Mouse (Mus musculus) T-helper 17 cell (primary cell): ENCODE measurements around the gene Ldb2.

ENCODE experiments used
- in situ Hi-C, 2 experiments: fragments of 300-600 bp; cut with MboI, MseI; formaldehyde crosslinking; loops; 1 replicate in 1 of 2; 2 replicates in 1 of 2; pipeline ENCODE4 v1.15.1; 2025; ENCODE audit warnings: high pct_unique_total_duplicates in 2 of 2

Gene Ldb2

GRCm38 (mm10) chr5:44719872-44720271 lies 79.6 kb downstream of the Ldb2 start:
- in situ Hi-C loops, result no loop called here

- in situ Hi-C loops, result no loop called here
These were observed 85.0 kb downstream of the Ldb2 start for GRCm38 (mm10) chr5:44714508-44714907.

GRCm38 (mm10) chr5:44713181-44713789 lies 86.2 kb downstream of the Ldb2 start:
- in situ Hi-C loops, result no loop called here

GRCm38 (mm10) chr5:44711211-44711610 lies 88.3 kb downstream of the Ldb2 start:
- in situ Hi-C loops, result no loop called here

- in situ Hi-C loops, result no loop called here
These were observed 89.2 kb downstream of the Ldb2 start for GRCm38 (mm10) chr5:44710132-44710871.

DNA sequence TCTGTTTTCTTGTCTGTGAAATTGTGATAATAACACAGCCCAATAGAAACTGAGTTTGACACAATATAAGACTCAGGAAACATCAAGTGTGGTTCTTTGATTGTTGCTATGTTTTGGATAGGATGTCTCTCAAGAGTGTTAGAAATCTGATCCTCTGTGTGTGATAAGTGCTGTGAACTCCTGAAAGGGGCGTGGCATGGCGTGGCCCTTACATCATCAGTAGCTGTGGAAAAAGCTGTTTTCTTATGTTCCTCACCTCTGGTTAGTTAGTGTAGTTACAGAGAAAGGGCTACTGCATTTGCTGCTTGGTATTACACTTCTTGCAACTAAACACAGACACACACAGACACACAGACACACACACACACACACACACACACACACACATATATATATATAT lies 90.2 kb downstream of the Ldb2 start:
- in situ Hi-C loops, result no loop called here

DNA sequence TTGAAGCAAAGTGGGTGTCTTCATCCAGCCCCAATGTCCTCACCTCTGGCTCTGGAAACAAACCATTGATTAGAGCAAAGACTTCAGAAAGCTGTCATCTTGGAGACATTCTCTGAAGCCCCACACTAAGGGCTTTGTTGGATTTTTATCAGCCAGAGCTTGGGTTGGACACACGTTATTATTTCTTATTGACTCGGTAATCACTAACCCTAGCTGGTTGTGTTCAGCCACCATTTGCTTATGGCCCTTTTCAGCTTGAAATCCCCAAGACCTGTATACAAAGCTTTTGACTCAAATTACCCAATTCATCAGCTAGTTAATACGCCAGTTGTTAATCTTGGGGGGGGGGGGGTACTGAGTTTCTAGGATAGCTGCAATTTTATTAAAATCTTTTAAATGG lies 91.5 kb downstream of the Ldb2 start:
- in situ Hi-C loops, result no loop called here

DNA sequence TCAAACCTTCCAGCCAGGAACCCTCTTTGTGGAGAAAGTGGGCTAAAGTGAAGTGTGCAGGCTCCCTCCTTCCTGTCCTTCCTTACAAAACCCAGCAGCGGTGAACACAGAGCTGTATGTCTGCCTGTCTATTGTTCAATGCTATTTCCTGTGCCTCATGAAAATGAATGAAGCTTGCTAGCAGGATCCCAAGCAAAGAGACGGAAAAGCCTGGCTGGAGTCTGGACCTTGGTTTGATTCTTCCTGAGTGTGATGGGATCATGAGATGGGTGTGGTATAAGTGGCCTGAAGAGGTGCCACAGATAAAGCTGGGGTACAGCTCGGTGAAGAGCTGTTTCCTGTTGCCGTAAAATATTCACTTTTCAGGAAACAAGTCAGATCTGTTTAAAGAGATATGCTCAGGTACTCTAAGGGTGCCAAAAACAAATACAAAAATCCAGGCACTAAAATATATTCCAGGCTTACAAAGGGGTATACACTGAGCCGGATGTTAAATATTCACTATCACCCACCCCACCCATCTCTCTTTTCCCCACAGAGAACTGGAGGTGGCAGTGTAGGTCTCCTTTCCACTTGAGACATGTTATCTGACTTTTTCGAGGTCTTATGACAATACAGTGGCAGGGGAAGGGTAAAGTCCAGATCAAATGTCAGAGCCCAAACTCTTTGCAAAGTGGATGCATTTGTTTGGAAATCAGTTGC lies 92.3 kb downstream of the Ldb2 start:
- in situ Hi-C loops, result no loop called here

GRCm38 (mm10) chr5:44697993-44698392 lies 101.5 kb downstream of the Ldb2 start:
- in situ Hi-C loops, result no loop called here

DNA sequence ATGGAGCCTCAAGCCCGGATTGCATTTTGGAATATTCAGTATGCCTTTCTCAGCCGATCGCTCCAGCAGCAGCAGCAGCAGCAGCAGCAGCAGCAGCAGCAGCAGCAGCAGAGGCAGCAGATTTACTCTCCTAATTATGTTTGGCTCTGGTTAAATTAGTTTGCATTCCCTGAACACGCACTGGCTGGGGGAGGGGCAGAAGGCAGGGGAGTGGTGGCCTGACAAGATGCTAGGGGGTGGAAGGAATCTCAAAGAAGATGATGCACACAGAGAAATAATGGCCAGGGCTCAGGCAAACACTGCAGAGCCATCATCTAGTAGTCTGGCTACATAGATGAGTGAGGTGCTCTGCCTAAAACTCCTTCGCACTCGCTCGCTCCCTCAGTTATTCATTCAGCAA lies 102.9 kb downstream of the Ldb2 start:
- in situ Hi-C loops, result no loop called here

DNA sequence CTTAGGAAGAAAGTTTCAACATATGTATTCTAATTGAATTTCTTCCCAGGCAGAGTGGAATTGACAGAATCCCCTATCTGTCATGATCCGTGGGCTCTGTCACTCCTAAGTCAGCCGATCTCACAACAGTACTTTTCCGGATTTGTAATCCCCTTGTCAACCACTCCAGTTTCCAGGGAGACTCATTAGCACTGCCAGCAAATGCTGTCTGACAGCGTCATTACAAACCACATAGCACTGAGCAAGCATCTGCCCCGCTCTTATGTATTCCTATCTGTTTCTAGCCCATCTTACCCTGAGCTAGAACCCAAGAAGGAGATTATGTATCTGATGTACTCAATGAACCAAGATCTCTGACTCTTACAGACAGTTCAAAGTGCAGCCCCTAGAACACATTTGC lies 105.8 kb downstream of the Ldb2 start:
- in situ Hi-C loops, result no loop called here

GRCm38 (mm10) chr5:44686344-44686743 lies 113.1 kb downstream of the Ldb2 start:
- in situ Hi-C loops, result no loop called here

GRCm38 (mm10) chr5:44681054-44681638 lies 118.3 kb downstream of the Ldb2 start:
- in situ Hi-C loops, result no loop called here

DNA sequence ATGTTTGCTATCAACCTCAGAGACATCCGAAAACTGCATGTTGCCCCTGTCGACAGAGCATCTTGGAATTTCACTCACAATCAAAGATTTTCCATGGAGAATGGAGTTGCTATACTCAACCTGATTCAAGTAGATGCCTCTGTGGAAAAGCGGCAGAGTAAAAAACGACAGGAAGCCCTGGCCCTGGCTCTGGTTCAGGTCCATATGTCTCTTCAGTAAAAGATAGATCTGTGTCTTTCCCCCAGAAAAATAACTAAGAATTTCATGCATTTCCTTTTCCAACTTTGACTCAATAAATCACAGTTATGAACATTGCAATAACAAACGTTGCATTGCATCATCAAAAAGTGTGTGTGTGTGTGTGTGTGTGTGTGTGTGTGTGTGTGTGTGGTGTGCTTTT lies 121.7 kb downstream of the Ldb2 start:
- in situ Hi-C loops, result no loop called here

GRCm38 (mm10) chr5:44676145-44676754 lies 123.2 kb downstream of the Ldb2 start:
- in situ Hi-C loops, result no loop called here

DNA sequence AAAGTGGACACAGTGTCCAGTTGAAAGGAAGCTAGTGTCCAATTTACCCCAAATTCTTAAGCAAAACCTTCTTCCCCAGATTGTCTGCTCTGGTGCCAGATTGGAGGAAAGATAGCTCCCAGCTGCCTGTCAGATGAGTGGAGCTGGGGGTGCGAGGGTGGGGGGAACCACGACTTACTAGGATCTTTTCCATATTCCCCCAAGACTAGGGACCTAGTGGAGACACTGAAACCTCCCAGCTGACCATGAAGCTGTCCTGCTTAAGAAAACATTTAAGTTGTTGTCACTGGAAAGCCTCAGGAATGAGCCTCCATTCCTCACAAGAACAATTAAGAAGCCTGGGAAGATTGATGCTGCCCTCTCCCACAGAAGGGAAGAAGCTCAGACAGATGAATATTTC lies 129.1 kb downstream of the Ldb2 start:
- in situ Hi-C loops, result no loop called here

GRCm38 (mm10) chr5:44667907-44668306 lies 131.6 kb downstream of the Ldb2 start:
- in situ Hi-C loops, result no loop called here

DNA sequence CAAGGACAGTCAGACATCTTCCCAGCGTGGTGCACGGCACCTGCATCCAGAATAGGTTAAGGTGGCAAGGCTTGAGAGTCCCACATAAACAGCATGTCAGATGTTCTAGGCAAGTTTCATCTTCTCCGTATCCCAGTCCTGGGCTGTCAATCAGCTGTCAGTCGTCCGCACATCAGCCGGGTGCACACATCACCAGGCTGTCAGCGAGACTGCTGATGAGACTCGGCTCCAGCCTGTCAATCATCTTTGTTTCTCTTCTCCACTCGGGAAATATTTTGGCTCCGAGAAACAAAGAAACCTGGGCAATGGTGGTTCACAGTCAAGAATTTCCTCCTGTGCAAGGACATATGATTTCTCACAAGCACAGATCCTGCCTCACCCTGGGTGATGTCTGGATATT lies 132.1 kb downstream of the Ldb2 start:
- in situ Hi-C loops, result no loop called here

GRCm38 (mm10) chr5:44659651-44660050 lies 139.8 kb downstream of the Ldb2 start:
- in situ Hi-C loops, result no loop called here

GRCm38 (mm10) chr5:44656707-44657106 lies 142.8 kb downstream of the Ldb2 start:
- in situ Hi-C loops, result no loop called here

- in situ Hi-C loops, result no loop called here
These were observed 145.1 kb downstream of the Ldb2 start for GRCm38 (mm10) chr5:44654403-44654802.

GRCm38 (mm10) chr5:44646842-44647190 lies 152.7 kb downstream of the Ldb2 start:
- in situ Hi-C loops, result no loop called here
